Mouse (Mus musculus): ENCODE results near the gene Srl.

GRCm38 (mm10) chr16:4454563-4454962 lies 87.1 kb downstream of the Srl start:
- TF ChIP-seq CTCF (IDR thresholded peaks at IDR 0.05) (no peak), EP300 (IDR thresholded peaks at IDR 0.05) (no peak)
